Mouse (Mus musculus) liver, embryonic 13.5 days (tissue): ENCODE results near the gene Cuzd1. TPM values are rescaled to one million over a fixed set of nuclear protein-coding genes. Genes with fewer than 3 reads are reported as not detected.

Experiments
- ATAC-seq: fragments of 200-750 bp; cut with Nextera tagmentation; 2 replicates; pipeline ENCODE4 v1.8.0; 2017; ENCODE audit warnings: low read depth, mild to moderate bottlenecking, moderate number of reproducible peaks, moderate library complexity
- DNase-seq: peaks from one replicate; pipeline ENCODE4 v3.0.0; 2022
- H3K27ac ChIP-seq: fragments of 300-500 bp; sonication (generic); 2 replicates; pipeline ENCODE4 v1.5.1; 2015; ENCODE audit warnings: moderate library complexity, mild to moderate bottlenecking, inconsistent platforms
- H3K27me3 ChIP-seq: fragments of 300-500 bp; sonication (generic); 2 replicates; pipeline ENCODE4 v1.6.1; 2015; ENCODE audit warnings: mild to moderate bottlenecking, inconsistent platforms
- H3K36me3 ChIP-seq: fragments of 300-500 bp; sonication (generic); 2 replicates; pipeline ENCODE4 v1.6.1; 2015; ENCODE audit warnings: mild to moderate bottlenecking, inconsistent platforms
- H3K4me1 ChIP-seq: fragments of 300-500 bp; sonication (generic); replicated peaks from 2 replicates; pipeline ENCODE4 v1.6.1; 2015; ENCODE audit warnings: inconsistent platforms
- H3K4me2 ChIP-seq: fragments of 300-500 bp; sonication (generic); 2 replicates; pipeline ENCODE4 v1.6.1; 2015; ENCODE audit warnings: inconsistent platforms, mild to moderate bottlenecking, moderate library complexity
- H3K4me3 ChIP-seq: fragments of 300-500 bp; sonication (generic); replicated peaks from 2 replicates; pipeline ENCODE4 v1.5.1; 2015; ENCODE audit warnings: mild to moderate bottlenecking, inconsistent platforms
- H3K9ac ChIP-seq: fragments of 300-500 bp; sonication (generic); 2 replicates; pipeline ENCODE4 v1.6.1; 2015; ENCODE audit warnings: mild to moderate bottlenecking, inconsistent platforms
- H3K9me3 ChIP-seq: fragments of 300-500 bp; sonication (generic); replicated peaks from 2 replicates; pipeline ENCODE4 v1.6.1; 2016; ENCODE audit warnings: inconsistent platforms
- WGBS: fragments of 180-500 bp; shearing (Covaris S2); methylation state at CpG from one replicate; pipeline ENCODE4 v1.1.7; 2015; ENCODE audit not compliant: insufficient replicate concordance; 5-methylcytosine and 5-hydroxymethylcytosine counted together
- polyA plus RNA-seq: library from polyadenylated mRNA; unstranded; fragments of >200 nt; fragmentation: Nextera tagmentation; extraction: Ambion mirVana; gene quantifications from 2 replicates; pipeline ENCODE4 v1.2.1, GENCODE M21; 2015

Gene Cuzd1
- polyA plus RNA-seq, result not detected in 2 replicates

DNA sequence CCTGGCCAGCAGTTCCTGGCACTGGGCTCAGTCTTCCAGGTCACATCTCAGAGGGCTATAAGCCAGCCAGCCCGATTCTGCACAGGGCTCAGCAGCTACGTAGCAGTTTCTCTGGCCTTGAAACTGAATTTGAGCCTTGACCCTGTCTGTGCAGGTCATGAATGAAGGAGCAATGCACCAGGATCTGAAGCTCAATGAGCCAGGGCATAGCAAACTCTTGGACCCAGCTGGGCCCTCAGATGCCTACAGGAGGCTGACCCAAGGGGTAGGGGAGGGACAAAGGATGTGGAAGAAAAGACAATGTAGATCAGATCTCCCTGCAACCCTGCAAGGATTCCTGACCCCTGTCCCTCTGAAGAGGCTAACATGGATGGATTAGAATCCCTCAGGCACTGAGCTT is at the start of gene Cuzd1:
Gene Cuzd1, minus strand, starts transcription at position 101 of the 400 bp plus-strand sequence.
- no peak within 1 kb of the TSS for H3K4me3 ChIP-seq
- no peak within 1 kb of the TSS for H3K4me2 ChIP-seq
- no peak for DNase-seq
- H3K9me3 ChIP-seq, result no peaks in the 10 kb centered on the region
- no peak within 1 kb of the TSS for H3K9ac ChIP-seq
- H3K27ac ChIP-seq, result no peak within 1 kb of the TSS
- no peaks in the 10 kb centered on the region for H3K4me1 ChIP-seq
- no peaks in the 10 kb centered on the region for H3K36me3 ChIP-seq
- WGBS, result 61% methylated on average over 2 of the region's 2 CpGs
- ATAC-seq, result no peak
- no peaks in the 10 kb centered on the region for H3K27me3 ChIP-seq

- Histone ChIP-seq H3K27me3 (0 out of 2 replicates have a peak, but pooled peaks cover 5% of the 10 kb centered on the region), H3K4me2 (peak overlapping the region; percentile 88), H3K9ac (peak overlapping the region; percentile 89), H3K36me3 (peaks cover 6% of the 10 kb centered on the region), H3K9me3 (no peaks in the 10 kb centered on the region), H3K4me3 (peak overlapping the region; percentile 79), H3K27ac (peak overlapping the region; percentile 94), H3K4me1 (peaks cover 24% of the 10 kb centered on the region)
- ATAC-seq (peak; percentile 63), DNase-seq (no peak)
- whole genome bisulfite sequencing, result 5% methylated on average over 9 of the region's 9 CpGs
These were observed 49.4 kb upstream of the Cuzd1 start for GRCm38 (mm10) chr7:131371470-131371860.

GRCm38 (mm10) chr7:131370648-131371469 is 48.8 kb upstream of the Cuzd1 start, which contains the start of gene Pstk:
Gene Pstk (plus strand): TSS chr7:131371141.
- H3K4me2 ChIP-seq, result peak within 1 kb of the TSS; percentile 88
- DNase-seq, result peak; percentile 85
- no peaks in the 10 kb centered on the region for H3K9me3 ChIP-seq
- 2% methylated on average over 47 of the region's 47 CpGs for WGBS
- peak within 1 kb of the TSS; percentile 79 for H3K4me3 ChIP-seq
- H3K27ac ChIP-seq, result peak within 1 kb of the TSS; percentile 94
- ATAC-seq, result peak; percentile 96
- H3K36me3 ChIP-seq, result peaks cover 6% of the 10 kb centered on the region
- H3K4me1 ChIP-seq, result peaks cover 24% of the 10 kb centered on the region
- H3K27me3 ChIP-seq, result 0 out of 2 replicates have a peak, but pooled peaks cover 5% of the 10 kb centered on the region
- H3K9ac ChIP-seq, result peak within 1 kb of the TSS; percentile 89

DNA sequence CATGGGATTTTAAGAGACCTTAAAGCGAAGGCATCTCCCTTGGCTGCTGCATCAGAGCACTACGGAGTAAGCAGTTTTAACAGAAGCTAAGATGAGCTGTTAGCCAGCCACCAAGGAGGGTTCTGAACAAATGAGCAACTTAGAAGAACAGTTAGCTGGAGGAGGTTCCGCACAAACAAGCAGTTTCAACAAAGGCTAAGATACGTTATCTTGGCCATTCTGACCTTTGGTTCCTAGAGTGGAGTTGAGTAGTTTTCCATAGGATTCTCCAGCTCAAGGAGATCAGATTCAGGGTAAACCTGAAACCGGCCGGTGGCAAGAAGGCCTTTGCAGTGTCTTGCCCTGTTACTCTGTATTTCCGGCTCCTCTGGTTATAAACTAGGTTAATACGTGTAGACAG is 42.0 kb upstream of the Cuzd1 start:
- 87% methylated on average over 8 of the region's 8 CpGs for WGBS
- ATAC-seq (no peak), DNase-seq (no peak)
- H3K4me1 ChIP-seq, result peaks cover 24% of the 10 kb centered on the region
- H3K36me3 ChIP-seq, result peaks cover 9% of the 10 kb centered on the region
- H3K27me3 ChIP-seq, result 0 out of 2 replicates have a peak, but pooled peaks cover 5% of the 10 kb centered on the region
- no peaks in the 10 kb centered on the region for H3K9me3 ChIP-seq
- H3K4me2 ChIP-seq, result no peak overlapping the region
- no peak overlapping the region for H3K9ac ChIP-seq
- H3K27ac ChIP-seq, result 0 out of 2 replicates have a peak overlapping the region, but pooled peaks have one; percentile 39
- no peak overlapping the region for H3K4me3 ChIP-seq

DNA sequence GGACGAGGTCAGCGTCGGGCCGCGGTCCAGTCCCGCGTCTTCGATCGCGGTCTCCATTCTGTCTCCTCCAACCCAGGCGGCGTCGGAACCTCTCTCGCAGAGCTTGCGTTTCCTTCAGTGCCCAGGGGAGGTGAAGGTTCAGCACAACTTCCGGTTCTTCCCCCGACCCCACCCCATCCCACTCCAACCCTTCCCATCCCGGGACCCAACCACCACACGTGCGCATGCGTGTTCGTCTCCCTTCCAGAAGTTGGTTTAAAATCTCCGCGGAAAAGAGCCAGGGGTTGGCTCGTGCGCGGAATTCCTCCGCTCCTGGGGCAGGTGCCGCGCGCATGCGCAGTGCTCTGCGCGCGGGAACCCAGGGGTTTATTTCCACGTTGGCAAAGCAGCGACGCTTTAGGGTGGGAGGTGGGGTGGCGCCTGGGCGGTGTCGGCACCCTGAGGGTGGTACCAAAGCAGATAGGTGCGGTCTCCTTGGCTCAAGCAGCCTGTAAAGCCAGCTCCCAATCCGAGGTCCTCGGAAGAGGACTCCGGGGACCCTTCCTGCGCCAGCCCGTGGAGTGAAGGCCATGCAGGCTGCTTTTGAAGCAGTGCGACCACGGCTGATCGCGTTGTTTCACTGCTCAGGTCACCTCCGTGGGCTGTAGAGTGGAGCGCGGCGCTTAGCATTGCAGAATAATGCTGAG is 40.7 kb upstream of the Cuzd1 start, which contains the start of gene 2310057M21Rik:
Gene 2310057M21Rik, minus strand, starts transcription at position 145 of the 686 bp plus-strand sequence.
- WGBS, result under 1% methylated on average over 55 of the region's 55 CpGs
- peak within 1 kb of the TSS; percentile 93 for H3K4me3 ChIP-seq
- H3K4me1 ChIP-seq, result peaks cover 24% of the 10 kb centered on the region
- H3K4me2 ChIP-seq, result peak within 1 kb of the TSS; percentile 96
- no peaks in the 10 kb centered on the region for H3K9me3 ChIP-seq
- H3K9ac ChIP-seq, result peak within 1 kb of the TSS; percentile 97
- DNase-seq (peak; percentile 82), ATAC-seq (peak; percentile 94)
- H3K27me3 ChIP-seq, result 0 out of 2 replicates have a peak, but pooled peaks cover 5% of the 10 kb centered on the region
- H3K27ac ChIP-seq, result peak within 1 kb of the TSS; percentile 92
- H3K36me3 ChIP-seq, result peaks cover 23% of the 10 kb centered on the region

DNA sequence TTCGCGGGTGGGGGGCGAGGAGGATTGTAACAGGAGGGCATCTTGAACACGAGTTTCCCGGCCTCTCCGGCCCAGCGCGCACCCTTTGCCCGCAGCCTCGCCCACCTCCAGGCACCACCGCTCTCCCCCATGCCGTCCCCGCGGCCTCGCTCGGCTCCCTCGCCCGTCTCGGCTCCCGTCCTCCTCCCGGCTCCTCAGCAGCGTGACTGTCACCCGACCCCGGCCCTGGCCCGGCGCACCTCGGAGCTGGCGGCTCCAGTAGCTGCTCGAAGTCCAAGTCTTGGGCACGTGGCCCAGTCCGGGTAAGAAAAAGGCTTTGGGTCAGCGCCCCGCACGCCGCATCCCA is 40.1 kb upstream of the Cuzd1 start:
- H3K4me3 ChIP-seq, result peak overlapping the region; percentile 93
- H3K27me3 ChIP-seq, result 0 out of 2 replicates have a peak, but pooled peaks cover 4% of the 10 kb centered on the region
- H3K4me2 ChIP-seq, result peak overlapping the region; percentile 96
- no peak for DNase-seq
- ATAC-seq, result peak; percentile 62
- WGBS, result under 1% methylated on average over 34 of the region's 35 CpGs
- peaks cover 24% of the 10 kb centered on the region for H3K4me1 ChIP-seq
- H3K9ac ChIP-seq, result peak overlapping the region; percentile 97
- no peaks in the 10 kb centered on the region for H3K9me3 ChIP-seq
- peak overlapping the region; percentile 92 for H3K27ac ChIP-seq
- H3K36me3 ChIP-seq, result peaks cover 27% of the 10 kb centered on the region

GRCm38 (mm10) chr7:131356105-131356504 is 34.0 kb upstream of the Cuzd1 start:
- no peak for ATAC-seq
- 90% methylated on average over 13 of the region's 13 CpGs for whole genome bisulfite sequencing
- H3K4me1 ChIP-seq, result peaks cover 3% of the 10 kb centered on the region
- H3K36me3 ChIP-seq, result peaks cover 62% of the 10 kb centered on the region
- no peak overlapping the region for H3K4me3 ChIP-seq
- DNase-seq, result no peak
- no peak overlapping the region for H3K9ac ChIP-seq
- H3K27ac ChIP-seq, result no peak overlapping the region
- no peaks in the 10 kb centered on the region for H3K9me3 ChIP-seq
- H3K27me3 ChIP-seq, result no peaks in the 10 kb centered on the region
- H3K4me2 ChIP-seq, result no peak overlapping the region

DNA sequence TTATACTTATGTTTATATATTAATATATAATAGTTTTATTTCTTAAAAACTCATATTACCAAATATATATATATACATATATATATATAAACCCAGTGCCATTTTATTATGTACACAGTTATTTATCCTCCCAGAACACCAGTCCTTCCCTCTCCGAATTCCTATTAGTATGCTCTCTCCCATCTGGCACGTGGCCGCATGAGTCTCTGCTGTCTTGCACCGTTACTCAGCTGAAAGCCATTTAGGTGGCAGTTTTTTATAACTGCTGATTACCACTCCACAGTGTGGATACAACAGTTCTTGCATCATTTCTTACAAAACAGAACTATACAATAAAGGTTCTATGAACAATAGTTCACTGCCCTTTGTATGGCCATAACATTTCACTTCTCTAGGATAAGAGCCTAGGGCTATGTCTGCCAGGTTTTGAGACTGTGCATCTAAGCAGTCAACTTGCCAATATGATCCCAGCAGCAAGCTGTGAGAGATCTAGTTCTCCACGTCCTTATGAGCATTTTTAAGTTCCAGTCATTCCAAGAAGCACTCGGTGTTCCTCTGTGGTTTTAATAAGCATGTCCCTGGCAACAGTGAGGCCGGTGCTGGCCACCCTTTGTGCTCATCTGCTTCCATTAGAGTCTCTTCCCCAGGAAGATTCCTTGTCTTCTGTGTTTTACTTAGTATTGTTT is 23.9 kb upstream of the Cuzd1 start:
- DNase-seq (no peak), ATAC-seq (no peak)
- Histone ChIP-seq H3K27me3 (no peaks in the 10 kb centered on the region), H3K4me2 (no peak overlapping the region), H3K27ac (no peak overlapping the region), H3K4me3 (no peak overlapping the region), H3K4me1 (no peaks in the 10 kb centered on the region), H3K9me3 (no peaks in the 10 kb centered on the region), H3K36me3 (peaks cover 78% of the 10 kb centered on the region), H3K9ac (no peak overlapping the region)
- 82% methylated on average over 7 of the region's 7 CpGs for WGBS

- ATAC-seq (no peak), DNase-seq (no peak)
- no peaks in the 10 kb centered on the region for H3K9me3 ChIP-seq
- no peak overlapping the region for H3K27ac ChIP-seq
- peaks cover 34% of the 10 kb centered on the region for H3K36me3 ChIP-seq
- H3K4me1 ChIP-seq, result no peaks in the 10 kb centered on the region
- WGBS, result 64% methylated on average over 8 of the region's 8 CpGs
- no peak overlapping the region for H3K9ac ChIP-seq
- H3K4me3 ChIP-seq, result no peak overlapping the region
- no peak overlapping the region for H3K4me2 ChIP-seq
- H3K27me3 ChIP-seq, result no peaks in the 10 kb centered on the region
These were observed 15.5 kb upstream of the Cuzd1 start for GRCm38 (mm10) chr7:131337502-131338068.

GRCm38 (mm10) chr7:131333564-131333963 is 11.5 kb upstream of the Cuzd1 start, which contains the start of gene Fam24a:
Gene Fam24a (plus strand): TSS chr7:131333864.
- H3K4me2 ChIP-seq, result no peak within 1 kb of the TSS
- no peak within 1 kb of the TSS for H3K27ac ChIP-seq
- no peaks in the 10 kb centered on the region for H3K9me3 ChIP-seq
- DNase-seq (no peak), ATAC-seq (no peak)
- no peak within 1 kb of the TSS for H3K9ac ChIP-seq
- 52% methylated on average over 1 of the region's 1 CpGs for WGBS
- 0 out of 2 replicates have a peak, but pooled peaks cover 3% of the 10 kb centered on the region for H3K36me3 ChIP-seq
- no peak within 1 kb of the TSS for H3K4me3 ChIP-seq
- H3K27me3 ChIP-seq, result no peaks in the 10 kb centered on the region
- no peaks in the 10 kb centered on the region for H3K4me1 ChIP-seq
